Mouse (Mus musculus) spleen, postnatal 10 days (tissue): ENCODE data around the gene Emc8.
A peak's percentile ranks its signal among the peaks of the same experiment; 100 is the strongest.

Experiments
- DNase-seq, 2 experiments: peaks; one replicate each; pipeline ENCODE4 v3.0.0; 2021 to 2022; ENCODE audit warnings: low spot score in 2 of 2

The Emc8 gene

GRCm38 (mm10) chr8:120641245-120641644 is 27.1 kb downstream of the Emc8 start:
- no peak for DNase-seq

DNA sequence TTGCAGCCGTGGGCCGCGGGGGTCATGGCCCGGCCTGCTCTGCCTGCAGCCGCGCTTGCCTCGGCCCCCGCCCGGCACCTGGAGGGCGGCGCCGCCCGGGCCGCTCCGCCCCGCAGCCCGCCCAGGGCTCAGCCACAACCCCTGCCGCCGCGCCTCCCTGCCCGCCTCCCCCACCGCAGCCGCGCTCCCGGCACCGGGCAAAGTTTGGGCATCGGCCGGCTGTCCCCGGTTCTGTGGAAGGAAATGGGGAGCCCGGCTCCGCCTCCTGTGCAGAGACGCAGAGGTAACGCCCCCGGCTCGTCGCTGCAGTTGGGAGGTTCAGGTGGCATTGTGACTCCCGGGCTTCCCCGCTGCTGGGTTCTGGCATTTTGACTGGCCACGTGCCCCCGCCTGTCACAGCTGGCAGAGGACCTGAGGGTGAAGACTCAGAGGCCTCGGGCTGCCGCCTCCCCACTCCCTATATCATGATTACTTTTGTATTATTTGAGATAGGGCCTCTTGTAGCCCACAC is 34.0 kb downstream of the Emc8 start:
- peak; percentile 29 to 45 for DNase-seq

- no peak for DNase-seq
Observed at GRCm38 (mm10) chr8:120633665-120634271, 34.6 kb downstream of the Emc8 start.

DNA sequence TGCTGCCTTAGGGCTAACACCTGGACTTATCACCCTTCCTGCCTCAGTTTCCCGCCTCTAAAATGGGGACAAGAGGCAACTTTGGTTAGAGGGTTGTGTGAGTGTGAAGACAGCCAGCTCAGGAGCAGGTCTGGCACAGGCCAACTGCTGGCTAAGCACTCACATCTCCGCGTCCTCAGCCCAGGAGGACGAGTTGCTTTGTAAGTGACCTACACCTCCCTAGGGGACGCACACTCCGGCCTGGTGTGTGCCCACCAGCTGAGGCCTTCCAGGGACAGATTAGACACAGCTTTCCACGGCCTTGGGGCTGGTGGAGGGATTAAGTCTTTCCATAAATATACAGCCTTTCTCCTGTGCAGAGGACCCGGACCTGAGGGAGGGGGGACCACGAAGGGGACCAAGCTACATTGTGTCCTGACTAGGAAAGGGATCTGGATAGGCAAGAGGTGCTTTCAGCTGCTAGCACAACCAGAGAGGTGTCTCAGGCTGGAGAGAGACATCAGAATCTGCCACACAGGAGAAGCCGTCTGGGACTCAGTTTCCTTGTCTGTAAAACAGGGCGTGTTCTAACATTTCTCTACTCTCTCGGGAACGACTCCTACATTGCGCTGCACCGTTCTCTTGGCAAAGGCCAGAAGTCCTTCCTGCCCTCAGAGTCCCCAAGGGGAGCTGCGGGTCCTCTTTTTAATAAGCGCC is 35.3 kb downstream of the Emc8 start:
- no peak for DNase-seq

DNA sequence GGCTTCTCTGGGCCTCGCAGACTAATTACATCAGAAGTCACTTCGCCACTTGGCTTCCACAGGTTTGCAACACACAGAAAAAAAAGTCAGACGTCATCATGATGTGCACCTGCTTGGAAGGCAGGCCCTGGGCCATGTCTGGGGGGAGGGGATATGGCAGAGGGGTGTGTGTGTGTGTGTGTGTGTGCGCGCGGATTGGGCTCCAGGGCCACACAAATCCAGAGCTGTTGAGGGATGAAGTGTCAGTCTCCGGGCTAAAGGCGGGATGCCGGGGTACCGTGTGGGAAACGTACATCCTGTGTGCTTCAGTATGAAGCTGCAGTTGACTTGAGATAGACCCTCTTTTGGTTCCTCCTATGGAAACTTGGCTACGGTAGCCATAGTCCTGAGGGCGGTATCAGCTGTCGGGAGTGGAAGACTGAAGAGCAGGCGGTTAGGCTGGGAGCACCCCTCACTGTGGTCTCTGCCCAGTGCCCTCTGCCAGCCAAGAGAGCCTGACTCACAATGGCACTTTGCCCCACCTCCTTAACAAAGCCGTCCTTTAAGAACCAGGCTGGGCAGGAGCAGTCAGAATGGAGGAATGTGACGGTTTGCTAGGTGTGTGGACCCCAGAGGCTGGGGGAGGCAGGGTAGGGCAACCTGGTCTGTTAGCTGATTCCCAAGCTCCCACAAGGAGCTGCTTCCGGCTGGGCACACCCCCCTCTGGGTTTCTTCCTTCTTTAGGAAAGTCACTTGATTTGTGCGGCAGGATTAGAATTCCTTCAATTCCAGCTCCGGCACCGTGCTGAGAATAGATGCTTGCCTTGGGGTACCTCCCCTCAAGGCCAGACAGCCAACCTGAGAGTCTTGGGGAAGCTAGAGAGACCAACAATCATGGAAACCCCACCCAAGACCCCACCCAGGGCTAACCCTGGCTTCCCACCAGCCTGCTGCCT is 36.7 kb downstream of the Emc8 start:
- no peak for DNase-seq

DNA sequence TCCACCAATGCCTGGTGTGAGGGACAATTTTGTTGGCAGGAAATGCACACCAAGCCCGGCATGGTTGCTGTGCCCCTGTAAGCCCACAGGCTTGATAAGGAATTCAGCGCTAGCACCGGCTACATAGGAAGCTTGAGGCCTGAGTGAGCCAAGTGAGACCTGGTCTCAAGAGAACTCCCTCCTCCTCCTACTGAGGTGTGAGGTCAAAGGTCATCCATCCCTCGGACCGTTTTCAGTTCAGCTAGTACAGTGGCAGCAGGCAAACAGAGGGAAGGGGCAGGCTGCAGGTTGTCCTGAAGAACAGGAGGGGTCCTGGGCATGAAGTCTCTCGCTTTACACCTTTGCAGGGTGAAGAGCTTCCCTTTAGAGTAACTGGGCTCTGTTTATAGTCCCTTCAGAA is 37.5 kb downstream of the Emc8 start:
- DNase-seq: no peak

GRCm38 (mm10) chr8:120630031-120630430 is 38.3 kb downstream of the Emc8 start:
- DNase-seq: no peak

DNA sequence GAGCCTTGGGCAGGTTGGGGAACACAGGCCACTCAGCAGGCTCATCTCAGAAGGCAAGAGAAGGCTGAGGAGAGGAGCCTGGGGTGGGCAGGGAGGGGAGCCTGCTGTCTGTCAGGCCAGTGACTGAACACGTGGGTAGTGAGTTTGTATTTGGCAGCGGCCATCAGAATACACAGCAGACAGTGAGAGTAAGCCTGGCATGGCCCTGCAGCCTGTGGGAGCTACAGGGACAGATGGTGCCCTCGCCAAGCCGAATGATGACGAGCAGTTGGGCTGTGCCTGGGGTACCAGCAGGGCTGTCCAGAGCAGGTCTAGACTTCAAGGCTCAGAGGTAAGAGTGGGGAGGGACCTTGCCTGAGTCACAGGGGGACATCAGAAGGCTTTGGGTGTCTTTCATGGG is 41.1 kb downstream of the Emc8 start:
- no peak for DNase-seq

DNA sequence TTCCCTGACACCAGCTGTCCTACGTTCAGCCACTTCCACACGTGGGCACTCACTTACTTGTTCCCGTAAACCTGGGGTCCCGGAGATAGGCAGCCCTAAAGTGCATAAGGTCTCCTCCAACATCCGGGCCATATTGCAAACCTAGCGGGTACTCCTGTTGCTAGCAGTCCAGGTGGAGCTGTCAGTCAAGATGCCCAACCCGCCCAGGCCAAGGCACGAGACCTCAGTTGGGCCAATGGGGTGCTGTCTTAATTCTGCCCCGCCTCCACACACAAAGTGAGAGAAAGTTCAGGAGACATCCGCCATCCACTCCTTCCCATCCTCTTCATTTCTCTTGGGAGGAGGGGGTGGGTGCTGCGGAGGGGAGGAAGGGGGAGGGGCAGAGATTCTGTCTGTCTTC is 41.9 kb downstream of the Emc8 start:
- DNase-seq: no peak

- DNase-seq: no peak
Observed at GRCm38 (mm10) chr8:120623608-120624007, 44.8 kb downstream of the Emc8 start.

GRCm38 (mm10) chr8:120622161-120622560 is 46.2 kb downstream of the Emc8 start:
- DNase-seq: no peak

DNA sequence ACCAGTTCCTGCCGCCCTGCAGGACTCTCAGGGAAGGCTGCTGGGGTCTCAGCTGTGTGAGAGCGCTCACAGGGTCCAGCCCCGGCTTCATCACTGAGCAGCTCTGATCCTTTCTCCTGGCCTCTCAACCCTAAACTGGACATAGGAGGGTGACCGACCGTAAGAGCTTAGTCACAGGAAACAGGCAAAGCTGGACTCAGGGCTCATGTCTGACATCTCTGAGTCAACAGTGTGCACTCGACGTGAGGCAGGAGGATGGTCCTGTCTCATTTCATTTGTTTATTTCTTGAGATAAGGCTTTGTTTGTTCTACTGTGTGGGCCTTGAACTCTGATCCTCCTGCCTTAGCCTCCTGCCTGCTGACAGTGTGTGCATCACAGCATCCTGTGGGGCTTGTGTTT is 47.9 kb downstream of the Emc8 start:
- DNase-seq: no peak

GRCm38 (mm10) chr8:120619235-120620180 is 48.9 kb downstream of the Emc8 start:
- DNase-seq: no peak

DNA sequence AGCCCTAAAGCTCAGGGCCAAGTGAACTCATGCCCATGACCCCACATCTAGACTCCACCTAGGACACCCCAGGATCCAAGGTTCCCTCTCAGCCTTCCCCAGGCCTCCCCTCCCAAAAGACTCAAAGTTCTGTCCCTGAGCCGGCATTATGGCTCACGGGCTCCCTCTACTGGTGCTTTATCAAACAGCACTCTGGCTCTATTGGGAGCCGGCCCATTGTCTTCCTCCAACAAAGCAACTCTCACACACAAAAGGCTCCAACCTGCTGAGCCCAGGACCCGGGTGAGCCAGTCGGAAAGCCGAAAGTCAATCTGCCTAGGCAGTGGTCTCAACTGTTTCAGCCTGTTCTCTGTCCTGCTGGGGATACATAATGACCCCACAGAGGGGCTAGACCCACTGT is 50.3 kb downstream of the Emc8 start:
- peak; percentile 65 to 80 for DNase-seq

- no peak for DNase-seq
Observed at GRCm38 (mm10) chr8:120616663-120617626, 51.4 kb downstream of the Emc8 start.

GRCm38 (mm10) chr8:120614491-120614890 is 53.9 kb downstream of the Emc8 start:
- no peak for DNase-seq

DNA sequence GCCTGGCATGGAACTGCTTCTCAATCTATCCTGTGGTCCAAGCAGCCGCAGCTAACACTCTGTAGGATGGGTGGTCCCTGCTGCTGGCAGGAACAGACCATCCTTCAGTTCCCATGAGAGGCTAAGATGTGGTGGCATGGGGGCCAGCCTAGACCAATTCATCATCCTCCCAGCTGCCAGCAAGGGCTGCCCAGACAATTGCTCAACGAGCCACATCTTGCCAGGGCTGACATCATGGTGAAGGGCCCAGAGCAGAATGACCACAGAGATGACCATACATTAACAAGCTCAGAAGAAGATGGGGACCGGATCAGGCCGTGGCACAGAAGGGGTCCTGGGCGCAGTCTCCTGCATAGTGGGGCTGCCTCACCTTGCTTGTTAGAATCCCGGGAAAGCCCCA is 57.5 kb downstream of the Emc8 start:
- DNase-seq: no peak

- peak; percentile 85 to 93 for DNase-seq
Observed at GRCm38 (mm10) chr8:120607885-120608284, 60.5 kb downstream of the Emc8 start.

DNA sequence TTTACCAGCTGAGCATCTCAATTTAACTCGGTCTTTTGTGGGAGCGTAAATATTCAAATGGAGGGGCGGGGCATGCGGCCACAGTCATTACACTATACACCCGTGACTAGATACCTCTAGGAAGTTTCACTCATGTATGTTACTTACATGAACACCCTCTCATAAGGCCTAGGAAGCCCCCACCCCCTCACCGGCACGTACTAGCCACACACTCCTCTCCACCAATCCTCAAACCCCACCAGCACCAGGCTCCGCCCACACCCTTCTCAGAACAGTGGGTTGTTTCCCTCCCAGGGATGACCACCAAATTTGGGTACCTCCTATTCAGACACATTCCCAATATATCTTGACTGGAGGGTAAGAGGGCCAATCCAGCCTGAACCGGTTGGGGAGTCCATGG is 60.9 kb downstream of the Emc8 start:
- DNase-seq: no peak
